Mouse (Mus musculus): ENCODE measurements at regions not wholly inside any gene's neighbourhood (a gene's known extent, or its start where the extent isn't known, plus 50 kb on each side); places are given as distances from the start of the nearest gene placed in this dataset.
"Not testable (repeated sequence)": the region's sequence is repeated elsewhere in the genome, so short reads cannot be mapped to it uniquely, and the experiment has no call there.

DNA sequence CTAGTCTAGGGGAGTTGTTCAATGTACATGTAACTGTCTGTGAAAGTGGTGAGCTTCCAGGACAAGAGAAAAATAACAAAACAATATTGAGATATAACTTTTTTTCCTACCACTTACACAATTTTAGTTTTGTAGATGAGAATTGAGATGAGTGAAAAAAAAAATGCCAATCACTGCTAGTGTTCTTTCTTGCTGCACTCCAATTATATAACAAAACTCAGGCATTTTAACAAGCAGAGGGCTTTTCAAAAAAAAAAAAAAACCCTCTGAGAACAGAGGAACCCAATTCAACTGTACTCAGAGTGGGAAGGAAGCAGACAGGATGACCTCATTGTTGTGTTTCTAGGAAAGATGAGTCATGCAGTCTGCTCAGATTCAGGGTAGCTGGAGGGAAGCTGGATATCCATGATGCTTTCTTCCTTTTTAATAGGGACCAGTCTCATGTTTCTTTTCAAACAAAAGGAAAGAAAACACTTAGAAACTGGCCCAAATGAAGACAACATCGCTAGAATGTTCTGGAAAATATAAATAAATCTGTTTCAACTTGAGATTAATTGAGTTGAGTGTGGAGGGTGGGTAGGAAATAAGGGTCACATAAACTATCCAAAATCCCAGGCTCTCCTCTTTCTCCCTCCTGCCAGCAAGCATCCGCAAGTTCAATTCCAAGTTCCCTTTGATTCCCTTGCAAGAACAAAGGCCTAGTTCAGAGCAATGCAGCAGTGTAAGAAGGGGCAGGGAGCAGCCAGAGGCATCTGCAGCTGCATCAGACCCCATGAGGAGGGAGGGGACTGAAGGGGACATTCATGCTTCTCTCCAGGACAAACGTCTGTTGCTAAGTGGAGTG, 250.6 kb downstream of the Trib2 start:
- no peak for DNase-seq (ENCODE audit: low read depth, low spot score)

DNA sequence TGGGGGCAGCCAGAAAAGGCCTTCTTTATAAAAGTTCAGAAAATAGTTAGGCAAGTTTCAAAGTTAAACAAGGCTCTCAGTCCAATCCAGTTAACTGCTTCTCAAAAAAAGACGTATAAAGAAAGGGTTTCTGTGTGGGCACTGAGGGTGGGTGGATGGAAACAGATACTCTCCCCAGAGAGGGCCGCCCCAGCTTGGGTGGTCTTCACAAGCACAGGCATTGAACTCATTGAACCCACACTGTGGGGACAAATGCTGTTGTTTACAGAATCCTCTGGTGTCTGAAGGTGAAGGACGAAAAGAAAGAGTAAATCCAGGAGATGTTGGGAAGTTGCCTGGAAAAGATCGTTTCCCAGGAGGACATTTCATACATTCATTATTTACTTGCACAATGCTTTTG, 253.9 kb downstream of the Trib2 start:
- DNase-seq (ENCODE audit: low read depth, low spot score) = no peak

DNA sequence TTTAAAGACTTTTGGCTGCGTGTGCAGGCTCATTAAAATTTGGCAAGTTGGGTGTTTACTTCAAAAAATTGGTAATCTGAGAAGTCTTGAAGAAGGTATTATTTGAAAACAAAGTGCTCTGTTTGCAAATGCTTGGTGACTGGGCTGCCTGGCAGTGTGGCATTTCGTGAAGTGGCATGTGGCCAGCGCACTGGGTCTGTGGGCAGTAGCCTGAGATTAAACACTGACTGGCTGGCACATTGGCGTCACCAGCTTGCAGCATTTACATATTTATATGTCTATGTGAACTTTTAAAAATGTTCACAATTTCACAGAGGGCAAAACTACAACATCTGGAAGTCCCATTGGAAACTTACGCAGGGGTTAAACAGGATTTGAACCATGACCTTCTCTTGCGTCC, 261.3 kb downstream of the Trib2 start:
- DNase-seq (ENCODE audit: low read depth, low spot score) = no peak

DNA sequence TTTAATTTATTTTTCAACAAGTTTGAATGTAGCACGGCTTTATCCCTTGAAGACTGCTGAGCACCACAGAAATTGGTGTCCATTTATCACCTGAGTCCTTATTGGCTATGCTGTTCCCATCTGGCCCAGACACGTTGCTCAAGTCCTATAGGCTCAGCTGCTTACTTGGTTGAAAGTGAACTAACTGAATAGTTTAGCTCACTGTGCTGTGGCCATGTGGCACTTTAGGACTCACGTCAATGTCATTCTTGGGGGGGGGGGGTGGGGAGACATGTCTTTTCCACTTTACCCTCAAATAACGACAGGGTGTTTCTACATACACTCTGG, 263.1 kb downstream of the Trib2 start:
- no peak for DNase-seq (ENCODE audit: low read depth, low spot score)

DNA sequence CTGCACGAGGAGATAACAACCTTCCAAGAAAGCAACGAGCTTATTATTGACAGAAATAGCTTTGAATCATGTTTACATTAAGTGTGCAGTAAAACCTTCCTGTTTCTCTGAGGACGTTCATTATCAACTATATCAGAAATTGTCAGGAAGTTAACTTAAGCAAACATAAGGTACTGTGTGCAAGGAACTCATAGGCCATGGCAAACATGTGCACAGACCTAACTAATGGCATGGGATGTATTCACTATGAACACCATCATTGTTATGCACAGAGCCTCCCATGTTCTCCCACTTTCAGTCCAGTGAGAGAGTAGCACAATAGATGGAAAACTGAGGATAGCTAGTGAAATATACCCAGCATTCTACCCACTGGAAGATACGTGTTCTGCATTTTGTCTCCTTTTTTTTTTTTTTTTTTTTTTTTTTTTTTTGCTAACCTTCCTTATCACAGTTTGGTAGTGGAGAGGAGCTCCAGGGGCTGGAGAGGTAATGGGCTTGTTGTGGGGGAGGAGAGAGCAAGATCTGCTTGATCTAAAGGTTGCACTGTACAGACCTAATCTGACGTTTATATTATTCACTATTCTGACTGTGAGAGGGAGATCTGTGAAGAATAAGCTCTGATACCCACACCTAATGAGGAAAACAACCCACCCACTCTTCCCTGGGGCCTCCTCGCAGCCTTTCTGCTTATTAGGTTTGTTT, 263.6 kb downstream of the Trib2 start:
- DNase-seq (ENCODE audit: low read depth, low spot score) = no peak

DNA sequence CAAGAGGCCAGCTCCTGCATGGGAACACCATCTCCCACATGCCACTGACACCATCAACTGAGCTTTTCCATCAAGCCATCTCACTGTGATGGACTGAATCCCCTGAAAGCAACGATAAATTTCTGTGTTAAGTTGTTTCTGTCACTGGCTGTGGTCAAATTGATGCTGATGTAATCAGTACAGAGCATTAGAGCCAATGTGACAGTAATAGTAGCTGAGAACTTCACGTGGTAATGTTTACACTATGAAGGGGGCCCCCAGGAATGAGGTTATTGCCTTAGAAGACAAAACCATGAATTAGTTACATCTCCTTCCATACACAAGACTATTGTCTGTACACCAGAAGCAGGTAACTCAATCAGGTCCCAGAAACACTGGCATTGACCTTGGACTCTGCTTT, 264.5 kb downstream of the Trib2 start:
- no peak for DNase-seq (ENCODE audit: low read depth, low spot score)

DNA sequence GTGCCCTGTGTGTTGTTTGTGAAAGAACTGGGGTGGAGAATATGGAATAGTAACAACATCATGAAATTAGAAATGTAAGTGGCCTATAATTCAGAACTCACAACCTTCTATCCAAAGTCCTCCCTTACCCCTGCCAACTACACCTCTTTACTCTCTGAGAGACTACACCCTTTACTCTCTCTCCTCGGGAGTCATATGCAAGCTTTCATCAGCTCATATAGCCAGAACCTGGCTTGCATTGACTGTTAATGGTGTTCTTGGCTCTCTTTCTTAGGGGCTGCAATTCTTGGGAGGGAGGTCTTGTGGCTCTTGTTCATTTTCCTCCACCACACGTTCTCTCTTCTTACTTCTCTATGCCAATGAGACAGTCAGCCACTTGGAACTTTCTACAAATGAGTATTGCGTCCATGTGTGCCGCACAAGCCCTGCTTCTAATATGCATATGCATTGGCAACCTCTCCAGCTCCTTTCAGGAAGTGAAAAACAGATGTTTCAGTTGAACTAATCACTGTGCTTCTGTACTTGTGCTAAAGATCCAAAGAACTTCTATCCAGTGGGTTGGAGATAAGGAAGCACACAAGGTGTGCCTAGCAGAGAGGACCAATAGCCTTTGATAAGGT, 265.3 kb downstream of the Trib2 start:
- no peak for DNase-seq (ENCODE audit: low read depth, low spot score)

DNA sequence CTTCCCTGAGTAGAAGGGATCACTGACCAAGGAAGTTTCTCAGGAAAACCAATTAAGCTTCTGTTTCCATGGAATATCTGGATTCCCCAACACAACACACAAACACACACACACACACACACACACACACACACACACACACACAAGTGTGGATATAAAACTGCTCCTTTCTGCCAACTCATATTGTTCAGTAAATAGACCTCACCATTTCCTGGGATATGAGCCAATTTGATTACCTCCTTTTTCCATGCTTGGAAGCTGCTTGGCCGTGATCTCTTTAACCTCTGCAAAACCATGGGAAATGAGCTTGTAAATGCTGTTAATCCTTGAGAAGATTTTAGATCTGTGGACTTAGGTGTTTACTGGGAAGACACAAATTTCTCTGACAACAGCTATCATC, 272.4 kb downstream of the Trib2 start:
- no peak for DNase-seq (ENCODE audit: low read depth, low spot score)

DNA sequence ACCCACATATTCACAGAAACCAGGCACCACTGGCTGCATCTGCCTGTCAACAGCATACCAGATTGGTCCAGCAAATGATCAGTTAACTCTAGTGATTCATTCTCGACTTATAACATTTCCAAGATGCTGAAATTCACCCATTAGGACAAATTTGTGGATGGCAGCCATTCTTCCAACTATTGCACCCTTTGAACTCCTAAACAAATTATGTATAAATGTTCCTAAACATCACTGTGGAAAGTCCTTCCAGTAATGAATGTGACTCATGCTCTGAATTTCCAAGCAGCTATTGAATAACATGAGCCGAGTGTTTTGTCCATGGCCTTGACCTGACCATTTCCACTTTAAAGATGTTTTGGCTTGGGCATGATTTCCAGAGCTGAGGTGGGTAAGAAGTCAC, 274.2 kb downstream of the Trib2 start:
- no peak for DNase-seq (ENCODE audit: low read depth, low spot score)

DNA sequence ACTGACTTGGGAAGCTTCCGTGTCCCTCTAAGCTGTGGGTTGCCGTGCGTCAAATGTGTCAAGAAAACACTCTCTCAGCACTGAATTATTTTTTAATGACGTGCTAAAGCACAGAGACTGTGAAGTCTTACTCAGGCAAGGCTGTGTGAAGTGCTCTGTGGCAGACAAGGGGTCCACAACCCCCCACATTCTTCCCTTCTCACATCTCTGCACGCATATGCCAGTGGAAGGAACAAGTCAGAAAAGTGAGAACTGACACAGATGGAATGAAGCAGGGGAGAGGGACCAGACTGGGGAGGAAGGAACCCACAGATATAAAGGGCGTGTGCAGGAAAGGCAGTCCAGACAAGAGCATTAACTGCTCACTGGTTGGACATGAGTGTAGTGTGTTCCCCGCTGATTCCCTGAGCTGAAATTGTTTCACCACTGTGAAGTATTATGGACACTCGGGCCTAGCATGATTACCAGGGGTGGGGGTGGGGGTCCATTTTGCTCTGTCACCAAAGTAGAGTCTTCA, 279.8 kb downstream of the Trib2 start:
- no peak for DNase-seq (ENCODE audit: low read depth, low spot score)

DNA sequence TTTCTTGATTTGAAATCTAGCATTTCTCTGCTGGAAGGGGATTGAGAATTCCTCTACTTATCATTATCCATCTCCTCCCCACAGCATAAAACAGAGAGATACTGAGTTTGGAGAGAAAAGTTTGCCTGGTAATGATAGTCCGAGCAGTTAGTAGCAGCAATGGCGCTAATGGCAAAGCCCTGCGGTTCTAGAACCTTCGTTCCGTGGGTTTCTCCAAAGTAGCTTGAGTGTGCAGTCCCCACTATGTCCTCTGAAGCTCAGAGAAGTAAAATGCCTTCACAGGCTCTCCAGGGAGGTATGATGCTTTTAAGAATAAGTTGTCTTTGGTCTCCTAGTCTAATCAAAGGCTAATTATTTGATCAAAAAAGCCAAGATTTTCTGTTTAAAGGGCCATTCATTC, 280.5 kb downstream of the Trib2 start:
- DNase-seq (ENCODE audit: low read depth, low spot score) = no peak

DNA sequence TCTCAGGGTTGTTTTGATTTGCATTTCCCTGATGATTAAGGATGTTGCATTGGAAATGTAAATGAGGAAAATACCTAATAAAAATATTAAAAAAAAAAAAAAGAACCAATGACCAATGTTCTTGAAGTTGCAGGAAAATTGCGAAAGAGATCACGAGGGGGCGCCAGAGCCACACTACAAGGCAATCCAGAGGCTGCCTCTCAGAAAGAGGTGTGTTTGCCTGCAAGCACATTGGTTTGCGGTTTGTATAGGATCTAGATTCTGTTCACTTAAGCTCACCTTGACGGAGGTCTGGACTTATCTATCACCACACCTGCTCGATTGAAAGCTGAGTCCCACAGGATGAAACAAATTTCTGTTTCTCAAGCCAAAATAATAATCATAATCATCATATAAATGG, 280.9 kb downstream of the Trib2 start:
- DNase-seq (ENCODE audit: low read depth, low spot score) = peak; percentile 56

DNA sequence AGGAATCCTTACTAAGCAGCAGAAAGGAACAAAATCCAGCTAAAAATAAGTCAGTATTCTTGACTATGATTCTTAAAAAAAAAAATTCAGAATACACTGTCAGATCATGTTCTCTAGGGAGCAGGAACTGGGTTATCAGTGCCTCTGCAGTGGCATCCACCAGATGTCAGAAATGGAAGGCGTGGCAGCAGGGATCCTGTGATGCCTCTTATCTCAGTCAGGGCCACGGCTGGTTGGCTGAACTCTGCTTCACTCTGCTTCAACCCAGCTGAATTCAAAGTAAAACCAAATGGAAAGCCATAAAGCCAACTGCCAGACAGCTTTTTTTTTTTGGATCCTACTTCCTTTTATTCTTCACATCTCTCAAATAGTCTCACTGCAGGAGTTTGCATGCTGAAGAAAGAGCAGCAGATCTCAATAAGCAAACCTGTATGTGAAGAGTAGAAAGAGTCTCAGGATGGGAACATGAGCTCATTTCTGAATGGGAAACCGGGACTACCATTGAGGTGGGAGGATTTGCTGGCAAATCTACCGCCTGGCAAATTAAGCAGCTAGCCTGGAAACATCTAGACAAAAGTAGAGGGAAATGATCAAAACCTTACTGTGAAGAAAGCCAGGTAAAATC, 295.8 kb downstream of the Trib2 start:
- no peak for DNase-seq (ENCODE audit: low read depth, low spot score)

DNA sequence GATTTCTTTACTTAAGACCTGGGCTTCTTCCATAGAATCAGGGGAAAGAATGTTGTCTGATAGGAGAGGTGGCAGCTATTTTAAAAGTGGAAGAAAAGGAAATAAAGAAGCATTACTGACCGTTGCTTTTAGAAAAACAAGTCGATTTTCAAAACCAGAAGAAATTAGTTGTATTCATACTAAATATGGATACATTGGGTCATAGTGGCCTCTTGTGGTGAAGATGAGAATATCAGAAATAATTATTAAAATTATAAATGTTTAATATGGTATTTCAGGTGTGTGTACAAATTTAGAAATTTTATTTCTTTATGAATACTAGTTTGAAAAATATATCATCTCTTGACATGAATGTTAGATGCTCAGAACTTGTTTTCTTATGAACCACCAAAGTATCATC, 304.7 kb downstream of the Trib2 start:
- no peak for DNase-seq (ENCODE audit: low read depth, low spot score)

DNA sequence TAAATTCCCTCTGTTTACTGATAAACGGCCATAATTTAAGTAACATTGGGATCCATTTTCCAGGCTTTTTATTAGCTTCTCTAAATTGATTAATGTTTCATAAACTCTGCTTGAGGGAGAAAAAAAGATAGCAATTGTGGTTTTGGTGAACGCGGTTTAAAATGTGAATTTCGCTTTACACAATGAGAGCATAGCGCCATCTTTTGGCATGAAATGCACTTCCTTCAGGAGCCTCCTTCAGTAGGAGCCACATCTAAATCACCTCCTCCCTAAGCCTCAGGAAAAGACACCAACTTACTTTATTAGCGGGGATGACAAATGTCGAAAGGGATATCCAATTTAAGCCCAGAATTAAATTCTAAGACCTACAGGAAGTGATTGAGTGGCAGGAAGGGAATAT, 309.1 kb downstream of the Trib2 start:
- DNase-seq (ENCODE audit: low read depth, low spot score) = peak; percentile 25

DNA sequence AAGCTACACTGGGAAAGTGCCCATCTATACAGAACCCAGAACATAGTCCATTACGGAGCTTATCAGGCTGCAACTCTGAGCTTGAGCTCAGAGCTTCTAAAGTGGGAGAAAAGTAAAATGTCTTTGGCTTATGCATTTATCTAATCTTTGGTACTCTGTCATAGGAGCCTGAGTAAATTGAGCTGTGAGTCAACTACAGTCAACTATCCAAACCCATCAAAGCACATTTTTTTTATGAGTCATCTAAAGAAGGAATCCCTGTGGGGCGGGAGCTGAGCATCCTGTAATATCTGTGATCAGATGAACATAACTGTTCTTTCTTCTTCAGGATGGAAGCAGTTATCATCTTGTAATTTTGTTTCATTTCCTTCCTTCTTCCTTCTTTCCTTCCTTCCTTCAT, 323.1 kb downstream of the Trib2 start:
- DNase-seq (ENCODE audit: low read depth, low spot score) = no peak

DNA sequence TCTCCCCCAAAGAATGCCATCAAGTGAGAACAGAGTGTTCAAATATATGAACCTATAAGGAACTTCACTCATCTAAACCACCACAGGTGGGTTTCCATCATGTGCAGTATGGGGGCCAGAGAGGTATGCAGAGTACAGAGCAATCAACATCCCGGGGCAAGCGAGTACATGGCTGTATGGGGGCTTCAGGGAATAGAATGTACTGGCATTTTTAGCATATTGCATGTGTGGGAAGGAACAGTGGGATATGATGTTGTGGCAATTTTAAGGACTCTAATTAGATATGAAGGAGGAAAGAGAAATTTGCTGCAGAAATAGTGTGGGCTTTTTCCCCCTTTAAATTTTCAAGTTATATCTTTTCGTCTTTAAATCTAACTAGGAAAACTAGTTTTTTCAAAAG, 344.0 kb downstream of the Trib2 start:
- no peak for DNase-seq (ENCODE audit: low read depth, low spot score)

DNA sequence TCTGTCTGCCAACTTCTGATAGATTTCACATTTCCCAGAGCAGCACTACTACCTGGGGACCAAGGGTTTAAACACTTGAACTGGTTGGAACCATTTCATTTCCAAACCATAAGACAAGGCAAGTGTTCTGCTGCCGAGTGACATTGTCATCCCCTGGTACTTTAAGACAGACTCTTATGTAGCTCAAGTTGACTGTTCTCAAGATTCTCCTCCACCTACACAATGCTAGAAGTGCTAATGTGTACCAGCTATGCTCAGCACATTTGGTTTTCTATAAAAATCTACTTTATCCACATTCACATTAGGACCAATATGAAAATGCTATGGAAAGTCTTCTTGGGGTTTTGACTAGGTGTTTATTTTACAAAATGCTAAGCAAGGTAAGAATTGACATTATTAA, 357.3 kb downstream of the Trib2 start:
- DNase-seq (ENCODE audit: low read depth, low spot score) = no peak

DNA sequence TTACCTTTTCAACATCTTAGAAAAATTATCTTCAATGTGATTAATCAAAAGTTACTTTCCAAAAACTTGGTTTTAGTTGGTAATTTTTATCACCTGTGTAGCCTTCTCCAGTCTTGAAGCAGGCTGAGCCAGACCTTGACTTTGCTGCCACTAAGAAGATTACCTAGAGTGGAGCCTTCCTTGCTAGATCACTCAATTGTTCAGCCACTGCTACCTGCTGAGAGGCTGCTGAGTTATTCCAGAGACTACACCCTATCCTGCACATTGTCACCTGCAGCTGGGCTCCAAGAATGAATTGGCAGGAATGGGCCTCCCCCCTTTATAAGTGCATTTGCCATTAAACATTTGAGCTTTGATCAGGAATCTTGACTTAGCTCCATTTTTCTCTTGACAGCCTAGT, 360.4 kb downstream of the Trib2 start:
- DNase-seq (ENCODE audit: low read depth, low spot score) = not testable (repeated sequence)

DNA sequence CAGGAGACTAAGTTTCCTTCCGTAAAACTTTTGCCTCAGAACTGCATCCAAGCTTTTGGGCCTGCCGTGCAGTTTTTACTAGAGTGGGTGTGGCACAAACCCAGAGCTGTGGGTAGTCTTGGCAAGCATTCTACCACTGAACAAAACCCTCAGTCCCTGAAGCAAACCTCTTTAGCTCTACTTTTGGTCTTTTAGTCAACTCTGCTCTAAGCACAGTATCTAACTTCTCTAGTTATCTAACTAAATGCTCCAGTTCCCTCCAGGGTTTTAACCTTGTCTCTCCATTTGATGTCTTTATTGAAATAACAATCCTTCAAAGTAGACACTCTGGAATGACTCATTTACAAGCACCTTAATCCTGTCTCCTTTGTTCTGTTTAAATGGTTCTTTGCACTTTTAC, 361.0 kb downstream of the Trib2 start:
- no peak for DNase-seq (ENCODE audit: low read depth, low spot score)

DNA sequence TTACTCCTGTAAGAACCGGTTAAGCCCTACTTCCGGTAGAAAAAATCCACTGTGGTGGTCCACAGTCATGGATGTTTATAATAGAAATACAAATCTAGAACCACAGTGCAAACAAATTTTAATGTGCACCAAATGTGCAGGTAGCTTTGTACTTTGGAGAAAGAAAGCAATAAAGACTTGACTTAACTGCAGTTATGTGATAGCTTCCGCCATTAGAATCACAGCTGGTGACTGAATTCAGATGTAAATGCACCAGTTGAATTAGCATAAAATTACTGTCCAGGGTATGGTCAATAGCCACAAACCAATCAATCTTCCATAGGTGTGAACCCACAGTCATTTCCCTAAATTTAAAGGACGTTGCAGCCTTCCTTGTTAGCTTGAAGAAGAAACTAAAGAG, 367.2 kb downstream of the Trib2 start:
- no peak for DNase-seq (ENCODE audit: low read depth, low spot score)

DNA sequence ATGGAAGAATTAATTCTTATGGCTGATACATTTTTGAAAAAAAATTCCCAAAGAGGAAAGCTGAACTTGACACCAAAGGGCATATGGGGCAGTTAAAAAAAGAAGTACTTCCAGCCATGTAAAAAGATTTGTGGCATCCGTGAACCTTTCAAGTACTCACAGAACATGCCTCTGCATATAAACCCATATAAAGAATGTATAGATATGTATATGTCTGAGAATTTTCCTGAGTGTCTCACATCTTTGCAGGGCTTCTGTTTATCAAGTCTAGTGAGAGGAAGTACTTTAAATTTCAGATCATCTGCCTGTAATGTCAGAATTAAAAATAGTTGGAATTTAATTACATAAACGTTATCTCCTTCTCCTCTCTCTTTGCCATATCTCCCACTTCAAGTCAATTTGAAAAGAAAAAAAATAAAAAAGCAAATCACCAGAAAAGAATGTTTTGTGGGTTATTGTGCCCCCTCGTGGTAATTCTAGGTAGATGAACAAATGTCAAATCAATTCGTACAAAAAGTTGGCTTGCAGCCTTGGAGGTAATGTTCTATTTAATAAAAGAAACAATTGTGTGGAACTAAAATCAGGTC, 400.4 kb downstream of the Trib2 start:
- peak; percentile 16 for DNase-seq (ENCODE audit: low read depth, low spot score)

Measured in retina, postnatal 7 days (tissue).